Mouse (Mus musculus): ENCODE measurements at regions not wholly inside any gene's neighbourhood (a gene's known extent, or its start where the extent isn't known, plus 50 kb on each side); places are given as distances from the start of the nearest gene placed in this dataset.

GRCm38 (mm10) chr4:9218380-9218779 lies 979.5 kb upstream of the Car8 start:
- DNase-seq (ENCODE audit: low spot score in 2 of 2) = no peak

- no peak for DNase-seq (ENCODE audit: low spot score in 2 of 2)
Measured at GRCm38 (mm10) chr4:9208606-9209005, 969.8 kb upstream of the Car8 start.

DNA sequence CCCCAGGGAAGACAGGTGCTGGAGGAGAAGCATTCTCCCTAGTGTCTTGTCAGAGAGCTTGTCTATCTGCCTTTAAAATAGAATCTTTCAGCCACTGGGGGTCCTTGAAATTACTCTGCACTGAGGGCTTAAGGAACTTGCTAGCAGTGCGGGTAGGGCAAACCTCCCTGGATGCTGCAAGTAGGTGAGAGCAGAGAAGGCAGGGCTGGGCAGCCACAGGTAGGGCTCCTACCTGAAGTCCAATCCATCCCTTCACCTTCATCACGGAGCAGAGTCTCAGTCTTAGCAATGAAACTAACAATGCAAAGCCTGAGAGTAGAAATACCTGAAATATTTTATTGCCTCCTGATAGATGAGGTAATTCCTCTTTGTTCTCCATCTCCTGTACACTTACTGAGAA lies 961.2 kb upstream of the Car8 start:
- DNase-seq (ENCODE audit: low spot score in 2 of 2) = no peak

DNA sequence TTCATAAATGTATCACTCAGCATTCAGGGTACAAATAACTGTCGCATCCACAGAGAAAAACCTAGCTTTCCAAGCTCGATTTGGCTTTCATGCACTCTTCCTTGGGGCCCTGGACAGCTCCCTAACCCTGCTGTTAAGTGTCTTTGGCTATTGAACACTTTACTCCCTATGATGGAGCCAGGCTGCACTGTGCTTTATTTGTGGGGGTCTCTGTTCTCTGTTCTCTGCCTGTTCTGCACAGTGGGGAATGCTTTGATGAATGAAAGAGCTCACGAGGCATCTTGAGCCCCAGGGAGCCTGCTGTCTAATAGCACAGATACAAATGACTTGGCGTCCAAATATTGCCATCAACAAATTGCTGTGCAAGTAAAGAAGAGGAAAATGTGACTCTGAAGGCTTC lies 957.6 kb upstream of the Car8 start:
- no peak for DNase-seq (ENCODE audit: low spot score in 2 of 2)

DNA sequence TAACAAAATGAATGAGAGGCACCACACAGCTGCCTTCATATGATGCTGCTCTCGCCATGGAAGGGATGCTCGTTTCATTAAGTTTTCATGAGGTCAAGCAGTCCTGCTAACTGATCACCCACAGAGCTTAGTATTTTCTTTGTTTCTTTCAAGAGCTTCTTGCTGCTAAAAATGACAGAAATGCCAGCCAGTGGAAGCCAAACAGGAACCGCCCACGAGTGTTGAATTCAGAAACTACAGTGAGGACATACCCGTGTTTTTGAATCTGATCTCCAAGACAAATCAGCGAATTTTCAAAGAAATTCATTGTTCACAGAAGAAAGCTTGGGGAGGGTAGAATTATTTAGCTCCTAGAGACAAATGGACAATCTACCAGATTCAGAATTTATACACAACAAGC lies 954.3 kb upstream of the Car8 start:
- peak in 1 of 2 experiments; percentile 30 for DNase-seq (ENCODE audit: low spot score in 2 of 2)

DNA sequence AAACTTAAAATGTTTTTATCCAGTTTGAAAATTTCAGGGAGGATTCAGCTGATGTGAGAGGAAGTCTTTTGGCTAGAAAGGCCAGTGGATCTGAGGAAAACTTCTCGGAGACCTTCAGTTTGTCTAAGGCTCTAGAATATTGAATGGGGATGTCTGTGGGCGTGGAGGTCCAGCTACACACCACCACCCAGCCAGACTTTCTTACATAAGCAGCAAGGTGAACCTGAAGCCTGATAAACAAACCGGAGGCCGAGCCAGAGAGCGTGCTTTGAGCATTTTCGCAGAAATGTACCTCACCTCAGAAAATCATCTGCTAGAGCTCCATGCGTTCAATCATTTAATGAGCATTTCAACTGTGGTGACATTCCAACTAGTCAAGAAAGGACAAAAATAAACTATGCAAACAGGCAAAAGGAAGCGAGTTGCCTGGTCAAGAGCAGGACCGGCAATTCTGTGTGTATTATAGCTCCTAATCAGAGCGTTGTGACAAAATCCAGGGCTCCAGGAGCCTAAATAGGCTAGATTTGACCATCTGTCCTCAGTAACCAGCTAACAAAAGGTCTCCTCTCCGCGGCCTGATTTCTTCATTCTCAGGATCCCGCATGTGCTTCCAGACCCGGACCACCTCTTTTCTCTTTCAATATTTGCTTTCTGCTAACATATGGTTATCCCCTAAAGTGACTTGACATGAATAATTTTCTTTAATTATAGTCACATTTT lies 946.5 kb upstream of the Car8 start:
- no peak for DNase-seq (ENCODE audit: low spot score in 2 of 2)

- no peak for DNase-seq (ENCODE audit: low spot score in 2 of 2)
Measured at GRCm38 (mm10) chr4:9184451-9185121, 945.7 kb upstream of the Car8 start.

- DNase-seq (ENCODE audit: low spot score in 2 of 2) = no peak
Measured at GRCm38 (mm10) chr4:9174365-9174764, 935.5 kb upstream of the Car8 start.

DNA sequence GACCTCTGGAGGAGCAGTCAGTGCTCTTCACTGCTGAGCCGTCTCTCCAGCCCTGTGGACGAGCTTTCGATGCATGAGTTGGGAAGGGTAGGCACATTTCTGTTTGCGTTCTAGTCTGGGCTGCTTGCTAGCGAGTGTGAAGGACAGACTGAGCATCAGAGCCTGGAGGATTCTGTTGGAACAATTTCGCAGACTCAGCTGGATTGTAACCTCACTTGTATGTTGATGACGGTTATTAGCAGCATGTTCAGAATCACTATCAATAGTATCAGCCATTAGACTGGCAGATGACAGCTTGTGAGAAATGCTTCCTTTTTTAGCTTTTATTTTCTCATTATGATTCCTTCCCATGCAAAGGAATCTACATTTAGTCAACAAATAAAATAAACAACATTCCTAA lies 923.5 kb upstream of the Car8 start:
- no peak for DNase-seq (ENCODE audit: low spot score in 2 of 2)

DNA sequence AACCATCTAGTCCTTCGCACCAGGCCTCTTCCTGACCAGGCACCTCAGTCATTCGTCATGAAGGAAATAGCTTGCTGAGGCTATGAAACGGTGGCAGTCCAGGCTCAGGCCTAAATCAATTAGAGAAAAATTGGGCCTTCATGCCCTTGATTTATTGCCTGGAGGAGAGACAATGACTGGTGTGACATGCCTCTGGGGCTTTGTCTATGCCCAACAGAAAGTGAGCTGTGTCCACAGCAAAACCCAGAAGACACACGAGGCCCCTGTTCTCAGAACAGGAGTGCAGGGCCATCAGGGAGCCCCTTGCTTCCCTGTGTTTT lies 922.9 kb upstream of the Car8 start:
- no peak for DNase-seq (ENCODE audit: low spot score in 2 of 2)

- DNase-seq (ENCODE audit: low spot score in 2 of 2) = no peak
Measured at GRCm38 (mm10) chr4:9161068-9161813, 922.4 kb upstream of the Car8 start.

DNA sequence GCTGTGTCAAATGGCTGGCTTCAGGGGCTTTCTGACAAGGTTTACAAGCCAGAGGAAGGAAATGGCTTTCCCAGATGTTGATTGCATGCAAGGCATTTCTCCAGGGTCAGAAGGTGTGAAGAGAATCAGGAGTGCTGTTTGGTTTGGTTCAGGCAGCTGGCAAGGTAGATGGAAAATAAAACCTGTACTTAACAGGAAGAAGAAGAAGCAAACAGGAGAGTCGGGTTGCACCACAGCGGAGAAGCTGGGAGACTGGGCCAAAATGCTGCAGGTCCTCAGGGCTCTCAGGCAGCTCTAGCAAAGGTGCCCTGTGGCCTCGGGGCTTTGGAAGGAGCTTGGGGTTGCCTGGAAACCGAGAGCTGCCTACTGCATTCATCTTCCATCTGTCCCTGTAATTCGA lies 908.9 kb upstream of the Car8 start:
- DNase-seq (ENCODE audit: low spot score in 2 of 2) = no peak

GRCm38 (mm10) chr4:9144226-9145215 lies 905.7 kb upstream of the Car8 start:
- DNase-seq (ENCODE audit: low spot score in 2 of 2) = no peak

GRCm38 (mm10) chr4:9143087-9143486 lies 904.2 kb upstream of the Car8 start:
- no peak for DNase-seq (ENCODE audit: low spot score in 2 of 2)

GRCm38 (mm10) chr4:9141946-9142683 lies 903.3 kb upstream of the Car8 start:
- no peak for DNase-seq (ENCODE audit: low spot score in 2 of 2)

GRCm38 (mm10) chr4:9140691-9141090 lies 901.9 kb upstream of the Car8 start:
- no peak for DNase-seq (ENCODE audit: low spot score in 2 of 2)

- DNase-seq (ENCODE audit: low spot score in 2 of 2) = no peak
Measured at GRCm38 (mm10) chr4:9136657-9137056, 897.8 kb upstream of the Car8 start.

DNA sequence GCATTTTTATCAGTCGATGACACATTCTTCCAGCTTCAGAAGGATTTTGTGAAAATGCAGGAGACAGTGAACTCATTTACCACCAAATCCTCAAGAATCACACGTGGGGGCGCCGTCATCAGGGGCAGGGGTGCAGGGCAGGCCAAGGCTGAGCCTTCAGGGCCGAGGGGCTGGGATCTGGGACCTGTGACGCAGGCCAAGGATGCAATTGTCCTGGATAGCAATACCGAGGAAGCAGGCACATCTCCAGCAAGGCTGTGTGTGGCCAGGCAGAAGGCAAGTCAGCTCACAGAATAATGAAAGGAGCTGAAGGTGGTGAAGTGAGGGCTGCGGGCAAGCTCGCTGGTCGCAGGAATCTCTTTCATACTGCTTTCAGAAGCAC lies 897.3 kb upstream of the Car8 start:
- peak in 1 of 2 experiments; percentile 15 for DNase-seq (ENCODE audit: low spot score in 2 of 2)

DNA sequence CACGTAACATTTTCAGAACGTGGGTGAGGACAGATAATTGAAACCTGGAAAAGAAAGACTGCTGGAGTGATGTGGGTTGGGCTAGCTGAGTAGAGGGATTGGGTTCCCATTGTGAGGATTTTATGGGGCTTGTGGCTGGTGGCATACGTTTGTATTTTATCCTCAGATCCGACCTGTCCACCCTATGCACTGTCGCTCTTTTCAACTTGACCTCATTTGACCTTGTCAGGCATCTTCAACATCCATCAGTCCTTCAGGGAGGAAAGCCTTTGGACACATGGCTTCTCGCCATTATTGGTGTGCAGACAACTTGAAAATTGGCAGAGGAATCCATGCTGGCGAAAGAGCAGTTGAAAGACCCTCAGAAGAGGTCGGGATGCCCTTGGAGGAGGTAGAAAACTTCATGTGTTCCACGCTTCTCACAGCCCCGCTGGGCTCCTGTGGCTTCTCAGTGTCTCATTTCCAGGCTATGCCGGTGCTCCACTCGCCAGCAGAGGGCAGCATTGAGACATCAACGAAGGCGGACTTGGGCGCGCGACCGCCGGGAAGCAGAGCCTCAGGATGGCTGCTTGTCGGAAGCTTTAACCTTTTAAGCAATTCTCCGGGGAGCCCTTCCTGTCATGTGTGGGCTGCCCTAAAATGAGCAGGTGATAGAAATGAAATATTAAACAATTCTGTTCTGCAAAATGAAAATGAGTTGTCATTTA lies 896.8 kb upstream of the Car8 start:
- DNase-seq (ENCODE audit: low spot score in 2 of 2) = peak; percentile 95

DNA sequence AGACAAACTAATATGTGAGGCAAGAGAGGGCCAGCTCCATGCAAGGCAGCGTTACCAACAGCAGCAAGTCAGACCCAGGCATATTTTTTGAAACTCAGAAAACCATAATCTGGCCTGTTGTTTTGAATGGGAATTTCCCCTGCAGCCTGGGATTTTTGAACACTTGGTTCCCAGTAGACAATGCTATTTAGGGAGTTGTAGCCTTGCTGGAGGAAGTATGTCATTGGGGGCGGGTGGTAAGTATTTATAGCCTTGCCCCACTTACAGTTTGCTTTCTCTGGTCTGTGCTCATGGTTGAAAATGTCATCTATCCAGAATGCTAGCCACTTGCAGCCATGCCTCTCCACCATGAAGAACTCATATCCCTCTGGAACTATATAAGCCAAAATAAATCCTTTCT lies 894.9 kb upstream of the Car8 start:
- peak in 1 of 2 experiments; percentile 57 for DNase-seq (ENCODE audit: low spot score in 2 of 2)

Data from right cerebral cortex, postnatal 36 days (tissue).